8 mouse cellular contexts compared by ENCODE assay signal in genomic region chr8:111853219-111853618, GRCm38 (mm10). TPM values are rescaled to one million over a fixed set of nuclear protein-coding genes. Genes with fewer than 3 reads are reported as not detected.
A peak's percentile ranks its signal among the peaks of the same experiment; 100 is the strongest.
DNase-seq lines count a peak whose midpoint lies in the region; ATAC-seq and TF ChIP-seq lines count a peak whose summit lies in the region.
"Not testable (repeated sequence)": the region's sequence is repeated elsewhere in the genome, so short reads cannot be mapped to it uniquely, and the experiment has no call there.

No protein-coding gene starts in this region.

- peak; percentile 46 for DNase-seq in cerebellum, adult 9-10 months

- peaks cover 48% of the 10 kb centered on the region for H3K79me3 ChIP-seq in C2C12 (ENCODE audit: low read depth)

- 65% methylated on average over 12 of the region's 12 CpGs for WGBS in forebrain, embryonic 13.5 days
- 46% methylated on average over 12 of the region's 12 CpGs for WGBS in heart, embryonic 16.5 days
- WGBS in intestine, postnatal 0 days, result 45% methylated on average over 12 of the region's 12 CpGs
- WGBS in limb, embryonic 15.5 days, result 51% methylated on average over 12 of the region's 12 CpGs
- 64% methylated on average over 12 of the region's 12 CpGs for WGBS in neural tube, embryonic 14.5 days

- not testable (repeated sequence) for H3K27me3 ChIP-seq in C2C12 (ENCODE audit: control insufficient read depth, insufficient read depth, insufficient read length); forebrain, embryonic 13.5 days; heart, embryonic 16.5 days (ENCODE audit: control insufficient read depth, insufficient read depth, low read length); intestine, postnatal 0 days (replicated peaks; ENCODE audit: control insufficient read depth, insufficient read depth, low read length); limb, embryonic 15.5 days; megakaryocyte, embryonic 14.5 days (replicated peaks); neural tube, embryonic 14.5 days (ENCODE audit: control insufficient read depth, insufficient read depth, low read length)

- peak overlapping the region; percentile 85 for H3K4me3 ChIP-seq in C2C12 (ENCODE audit: insufficient read depth, poor library complexity, severe bottlenecking)
- H3K4me3 ChIP-seq in forebrain, embryonic 13.5 days, result peak overlapping the region; percentile 97
- H3K4me3 ChIP-seq in heart, embryonic 16.5 days (ENCODE audit: low read length), result peak overlapping the region; percentile 80
- H3K4me3 ChIP-seq in intestine, postnatal 0 days (ENCODE audit: low read depth, low read length), result peak overlapping the region; percentile 70
- peak overlapping the region; percentile 87 for H3K4me3 ChIP-seq in limb, embryonic 15.5 days
- peak overlapping the region; percentile 100 for H3K4me3 ChIP-seq in megakaryocyte, embryonic 14.5 days (replicated peaks)
- peak overlapping the region; percentile 67 for H3K4me3 ChIP-seq in neural tube, embryonic 14.5 days (ENCODE audit: low read depth, low read length)

- not testable (repeated sequence) for TF ChIP-seq CTCF in C2C12 (IDR thresholded peaks at IDR 0.05; ENCODE audit: control insufficient read depth, insufficient read depth, insufficient read length); intestine, postnatal 0 days (IDR thresholded peaks at IDR 0.05; ENCODE audit: low read depth)

- not testable (repeated sequence) for H3K36me3 ChIP-seq in C2C12 (ENCODE audit: control insufficient read depth, insufficient read depth); forebrain, embryonic 13.5 days (ENCODE audit: poor library complexity, severe bottlenecking); heart, embryonic 16.5 days (ENCODE audit: control insufficient read depth, insufficient read depth); intestine, postnatal 0 days (ENCODE audit: control insufficient read depth, insufficient read depth); limb, embryonic 15.5 days; neural tube, embryonic 14.5 days (ENCODE audit: control insufficient read depth, insufficient read depth, low read length)
- H3K36me3 ChIP-seq in megakaryocyte, embryonic 14.5 days (replicated peaks; ENCODE audit: low read length), result peaks cover 12% of the 10 kb centered on the region

- H3K9ac ChIP-seq in forebrain, embryonic 13.5 days, result peak overlapping the region; percentile 93
- H3K9ac ChIP-seq in heart, embryonic 16.5 days (ENCODE audit: low read length), result peak overlapping the region; percentile 84
- H3K9ac ChIP-seq in intestine, postnatal 0 days (ENCODE audit: low read depth, low read length), result peak overlapping the region; percentile 64; the same call in 1 of the 2 replicates
- peak overlapping the region; percentile 87; the same call in 1 of the 2 replicates for H3K9ac ChIP-seq in limb, embryonic 15.5 days
- peak overlapping the region; percentile 74 for H3K9ac ChIP-seq in neural tube, embryonic 14.5 days (replicated peaks; ENCODE audit: low read depth, low read length)

- H3K27ac ChIP-seq in forebrain, embryonic 13.5 days; heart, embryonic 16.5 days (ENCODE audit: low read length); intestine, postnatal 0 days (ENCODE audit: low read depth, low read length); limb, embryonic 15.5 days; neural tube, embryonic 14.5 days (ENCODE audit: low read depth, low read length): not testable (repeated sequence)

- not testable (repeated sequence) for ATAC-seq in forebrain, embryonic 13.5 days; heart, embryonic 16.5 days (replicated peaks; ENCODE audit: extremely low read depth, insufficient read depth, low FRiP score); intestine, postnatal 0 days; limb, embryonic 15.5 days (ENCODE audit: insufficient number of reproducible peaks, low FRiP score, low TSS enrichment, low read depth); neural tube, embryonic 14.5 days (ENCODE audit: low read depth)

- not testable (repeated sequence) for H3K9me3 ChIP-seq in forebrain, embryonic 13.5 days (replicated peaks); heart, embryonic 16.5 days (replicated peaks; ENCODE audit: control insufficient read depth, low read length); intestine, postnatal 0 days (ENCODE audit: control insufficient read depth); limb, embryonic 15.5 days; megakaryocyte, embryonic 14.5 days; neural tube, embryonic 14.5 days (ENCODE audit: control insufficient read depth, low read length)

- peaks cover 14% of the 10 kb centered on the region for H3K4me1 ChIP-seq in forebrain, embryonic 13.5 days
- peaks cover 10% of the 10 kb centered on the region for H3K4me1 ChIP-seq in heart, embryonic 16.5 days (ENCODE audit: control insufficient read depth, insufficient read depth, low read length)
- H3K4me1 ChIP-seq in intestine, postnatal 0 days (replicated peaks; ENCODE audit: control insufficient read depth, insufficient read depth, low read length); neural tube, embryonic 14.5 days (ENCODE audit: control insufficient read depth, insufficient read depth, low read length): not testable (repeated sequence)
- peaks cover 25% of the 10 kb centered on the region for H3K4me1 ChIP-seq in limb, embryonic 15.5 days
- H3K4me1 ChIP-seq in megakaryocyte, embryonic 14.5 days, result peaks cover 48% of the 10 kb centered on the region

- H3K4me2 ChIP-seq in forebrain, embryonic 13.5 days, result peak overlapping the region; percentile 92
- H3K4me2 ChIP-seq in heart, embryonic 16.5 days (ENCODE audit: low read depth, low read length), result peak overlapping the region; percentile 81
- peak overlapping the region; percentile 86 for H3K4me2 ChIP-seq in intestine, postnatal 0 days (replicated peaks; ENCODE audit: low read depth)
- peak overlapping the region; percentile 56 for H3K4me2 ChIP-seq in limb, embryonic 15.5 days
- H3K4me2 ChIP-seq in neural tube, embryonic 14.5 days (ENCODE audit: low read depth, low read length), result peak overlapping the region; percentile 84

- peaks cover 59% of the 10 kb centered on the region for H3K79me2 ChIP-seq in C2C12 (ENCODE audit: control insufficient read depth, insufficient read depth)

- peak overlapping the region; percentile 93 for H3ac ChIP-seq in C2C12 (ENCODE audit: control insufficient read depth, insufficient read length, low read depth)

RNA-seq across cellular contexts. Expression of gene Cfdp1, which starts 0.9 kb away (rescaled TPM):
- 58.8 TPM for polyA plus RNA-seq in C2C12 (2012; fragmentation: generic; extraction: Trizol)
- polyA plus RNA-seq in forebrain, embryonic 13.5 days (2015; fragmentation: Nextera tagmentation; extraction: Ambion mirVana), result 184 and 193 TPM in 2 replicates
- polyA plus RNA-seq in heart, embryonic 16.5 days (2015; fragmentation: Nextera tagmentation; extraction: Ambion mirVana), result 114 and 123 TPM in 2 replicates
- 87.2 and 89.5 TPM in 2 replicates for polyA plus RNA-seq in intestine, postnatal 0 days (2015; fragmentation: Nextera tagmentation; extraction: Ambion mirVana)
- 225 and 232 TPM in 2 replicates for polyA plus RNA-seq in limb, embryonic 15.5 days (2015; fragmentation: Nextera tagmentation; extraction: Ambion mirVana)
- polyA plus RNA-seq in megakaryocyte, embryonic 14.5 days (2012; ENCODE audit: insufficient read depth, low replicate concordance), result 16.9 TPM in 1 of 2 replicates, not detected in the other
- 177 and 178 TPM in 2 replicates for polyA plus RNA-seq in neural tube, embryonic 14.5 days (2014; fragmentation: Nextera tagmentation; extraction: Ambion mirVana)

RNA-seq across cellular contexts. Expression of gene Tmem170, which starts 23.3 kb away (rescaled TPM):
- polyA plus RNA-seq in C2C12 (2012; fragmentation: generic; extraction: Trizol), result 1.1 TPM
- polyA plus RNA-seq in forebrain, embryonic 13.5 days (2015; fragmentation: Nextera tagmentation; extraction: Ambion mirVana), result 6.7 and 6.8 TPM in 2 replicates
- 3.4 and 3.8 TPM in 2 replicates for polyA plus RNA-seq in heart, embryonic 16.5 days (2015; fragmentation: Nextera tagmentation; extraction: Ambion mirVana)
- 24.1 and 25.4 TPM in 2 replicates for polyA plus RNA-seq in intestine, postnatal 0 days (2015; fragmentation: Nextera tagmentation; extraction: Ambion mirVana)
- polyA plus RNA-seq in limb, embryonic 15.5 days (2015; fragmentation: Nextera tagmentation; extraction: Ambion mirVana), result 6.9 and 8.0 TPM in 2 replicates
- polyA plus RNA-seq in megakaryocyte, embryonic 14.5 days (2012; ENCODE audit: insufficient read depth, low replicate concordance), result not detected in 2 replicates
- polyA plus RNA-seq in neural tube, embryonic 14.5 days (2014; fragmentation: Nextera tagmentation; extraction: Ambion mirVana), result 3.8 and 4.6 TPM in 2 replicates

RNA-seq across cellular contexts. Expression of gene Chst5, which starts 57.0 kb away (rescaled TPM):
- polyA plus RNA-seq in C2C12 (2012; fragmentation: generic; extraction: Trizol), result not detected
- polyA plus RNA-seq in forebrain, embryonic 13.5 days (2015; fragmentation: Nextera tagmentation; extraction: Ambion mirVana), result 2.0 TPM in 2 replicates
- 0.41 and 1.4 TPM in 2 replicates for polyA plus RNA-seq in heart, embryonic 16.5 days (2015; fragmentation: Nextera tagmentation; extraction: Ambion mirVana)
- 0.44 and 0.54 TPM in 2 replicates for polyA plus RNA-seq in intestine, postnatal 0 days (2015; fragmentation: Nextera tagmentation; extraction: Ambion mirVana)
- 16.3 and 18.5 TPM in 2 replicates for polyA plus RNA-seq in limb, embryonic 15.5 days (2015; fragmentation: Nextera tagmentation; extraction: Ambion mirVana)
- not detected in 2 replicates for polyA plus RNA-seq in megakaryocyte, embryonic 14.5 days (2012; ENCODE audit: insufficient read depth, low replicate concordance)
- polyA plus RNA-seq in neural tube, embryonic 14.5 days (2014; fragmentation: Nextera tagmentation; extraction: Ambion mirVana), result 2.7 and 3.2 TPM in 2 replicates
